Mouse (Mus musculus) naive thymus-derived CD4-positive, alpha-beta T cell, adult 2 months (primary cell): ENCODE results near the gene Plxna4.

ENCODE experiments used
- DNase-seq: peaks from one replicate; pipeline ENCODE4 v3.0.0-alpha.2; 2011; ENCODE audit warnings: low read depth

Plxna4 gene

DNA sequence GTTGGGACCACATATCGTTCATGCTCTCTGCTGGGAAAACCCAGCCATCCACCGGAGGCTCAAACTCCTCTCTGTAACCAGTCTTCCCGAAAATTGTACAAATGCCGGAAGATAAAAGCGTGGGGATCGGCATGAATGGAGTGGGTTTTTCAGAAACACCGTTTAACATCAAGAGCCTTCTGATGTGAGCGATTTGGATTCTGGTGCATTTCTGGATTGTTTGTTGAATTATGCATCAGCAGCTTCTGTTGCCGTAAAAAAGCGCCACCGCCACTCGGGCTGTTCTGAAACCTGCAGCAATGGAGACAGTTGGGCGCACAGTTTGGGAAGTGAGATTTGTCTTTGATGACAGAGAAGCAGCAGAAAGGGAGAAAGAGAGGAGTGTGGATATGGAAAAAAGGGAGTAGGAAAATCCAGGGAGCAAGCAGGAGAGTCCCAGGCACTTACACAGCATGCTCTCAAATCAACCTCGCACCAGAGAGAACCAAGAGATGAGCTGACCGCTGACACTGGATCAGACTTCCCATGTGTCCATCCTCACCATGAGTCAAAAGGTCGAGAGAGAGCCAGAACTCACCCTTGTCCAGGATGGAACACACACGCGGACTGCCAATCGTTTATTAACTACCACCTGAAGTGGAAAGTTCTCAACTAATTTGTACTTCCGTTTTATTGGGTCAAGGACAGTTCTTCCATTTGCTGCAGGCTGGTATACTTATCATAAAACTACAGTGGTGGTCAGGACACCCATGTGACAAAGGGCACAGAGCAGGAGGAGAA is 181.5 kb downstream of the Plxna4 start:
- no peak for DNase-seq

DNA sequence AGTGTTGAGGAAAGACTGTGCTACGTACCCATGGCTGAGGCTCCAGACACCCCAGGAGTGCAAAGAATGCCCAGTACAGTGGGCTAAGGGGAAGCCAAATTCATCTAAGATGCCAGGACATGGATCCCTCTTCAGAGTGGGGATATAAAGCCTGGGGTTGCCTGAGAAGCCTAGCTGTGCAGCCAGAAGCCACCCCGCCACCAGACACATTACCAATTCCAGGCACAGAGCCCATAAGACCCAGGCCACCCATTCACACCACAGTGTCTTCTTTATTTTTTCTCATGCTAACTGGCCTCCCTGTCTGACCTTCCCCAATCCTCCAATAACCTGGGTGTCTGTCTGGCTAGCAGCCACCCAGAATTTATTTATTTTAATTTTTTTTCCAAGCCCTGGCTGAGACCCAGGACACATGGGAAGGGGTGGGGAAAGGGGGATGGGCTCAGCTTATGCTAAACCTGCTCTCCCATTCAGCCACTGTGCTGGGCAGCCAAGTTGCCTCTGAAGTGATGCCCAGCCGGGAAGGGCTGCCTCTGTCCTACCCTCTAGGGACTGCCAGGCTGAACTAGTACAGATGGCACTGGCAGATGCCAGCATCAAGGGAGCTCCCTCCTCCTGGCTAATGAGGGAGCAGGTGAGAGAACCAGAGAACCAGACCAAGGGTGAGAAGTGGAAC is 185.3 kb downstream of the Plxna4 start:
- DNase-seq = no peak

DNA sequence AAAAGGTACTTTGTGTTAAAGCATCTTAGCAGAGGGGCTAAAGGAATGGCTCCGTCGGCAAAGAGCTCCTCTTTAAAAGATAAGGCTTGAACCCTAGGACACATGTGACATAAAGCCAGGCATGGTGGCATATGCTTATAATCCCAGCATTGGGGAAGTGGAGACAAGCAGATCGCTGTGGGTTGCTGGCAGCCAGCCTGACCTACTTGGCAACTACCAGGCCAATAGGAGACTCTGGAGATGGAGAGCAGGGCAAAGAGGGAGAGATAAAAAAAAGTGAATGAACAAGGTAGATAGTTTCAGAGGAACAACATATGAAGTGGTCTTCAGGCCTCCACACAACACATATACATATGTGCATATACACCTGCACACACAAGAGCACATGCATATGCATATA is 189.7 kb downstream of the Plxna4 start:
- no peak for DNase-seq

- no peak for DNase-seq
Measured at GRCm38 (mm10) chr6:32397133-32397730, 190.8 kb downstream of the Plxna4 start.

- no peak for DNase-seq
Measured at GRCm38 (mm10) chr6:32395415-32395814, 192.6 kb downstream of the Plxna4 start.

DNA sequence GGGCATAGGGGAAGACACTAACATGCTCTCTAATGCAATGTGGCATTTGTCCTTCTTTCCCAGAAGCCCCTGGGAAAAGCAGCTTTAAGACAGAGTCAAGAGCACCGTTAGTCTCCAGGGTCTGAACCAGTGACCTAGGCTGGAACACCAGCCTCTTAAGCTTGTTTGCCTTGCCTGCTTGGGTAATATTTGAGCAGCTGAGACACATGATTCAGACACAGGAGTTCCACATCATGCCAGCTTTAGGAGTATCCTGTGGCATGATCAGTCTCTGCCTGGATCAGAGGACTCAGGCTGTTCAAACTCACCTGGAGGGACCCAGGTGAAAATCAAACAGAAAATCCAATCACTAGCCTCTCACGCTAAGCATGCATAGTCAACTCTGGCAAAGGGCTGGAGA is 195.7 kb downstream of the Plxna4 start:
- DNase-seq = no peak

- DNase-seq = no peak
Measured at GRCm38 (mm10) chr6:32388276-32388675, 199.7 kb downstream of the Plxna4 start.

GRCm38 (mm10) chr6:32386915-32387314 is 201.1 kb downstream of the Plxna4 start:
- DNase-seq = no peak

DNA sequence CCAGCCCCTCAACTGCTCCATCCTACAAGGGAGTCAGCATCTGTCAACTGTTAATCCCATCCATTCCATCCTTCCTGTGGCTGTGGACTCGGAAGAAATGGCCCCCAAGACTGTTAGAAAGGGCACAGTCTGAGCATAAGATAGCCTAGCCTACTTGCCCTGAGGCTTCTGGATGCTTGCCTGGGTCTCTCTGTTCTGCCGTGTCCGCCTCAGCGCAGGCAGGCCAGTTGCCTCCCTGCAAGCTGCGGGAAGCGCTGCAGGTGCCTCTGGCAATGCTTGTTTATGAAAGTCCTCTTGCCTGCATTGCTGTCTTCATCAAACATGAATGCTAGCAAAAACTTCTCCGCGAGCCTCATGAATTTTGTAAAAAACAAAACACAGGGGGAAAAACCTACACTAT is 203.1 kb downstream of the Plxna4 start:
- no peak for DNase-seq

DNA sequence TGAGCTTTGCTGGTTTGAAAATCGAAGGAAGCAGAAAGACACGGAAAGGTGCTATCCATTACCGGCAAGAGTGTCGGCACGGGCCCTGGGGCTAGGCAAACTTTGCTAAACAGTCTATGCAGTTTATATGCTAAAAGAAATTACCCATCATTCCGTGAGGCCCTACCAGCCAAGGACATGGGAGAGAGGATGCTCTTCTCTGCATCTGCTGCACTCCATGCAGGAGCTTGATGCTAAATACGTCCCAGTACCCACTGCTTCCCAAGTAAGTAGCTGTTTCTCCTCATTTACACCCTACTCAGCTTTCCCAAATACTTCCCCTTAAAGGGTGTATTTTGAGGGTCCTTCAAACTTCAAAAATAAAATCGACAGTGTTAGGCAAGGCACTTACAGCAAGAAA is 203.6 kb downstream of the Plxna4 start:
- no peak for DNase-seq

DNA sequence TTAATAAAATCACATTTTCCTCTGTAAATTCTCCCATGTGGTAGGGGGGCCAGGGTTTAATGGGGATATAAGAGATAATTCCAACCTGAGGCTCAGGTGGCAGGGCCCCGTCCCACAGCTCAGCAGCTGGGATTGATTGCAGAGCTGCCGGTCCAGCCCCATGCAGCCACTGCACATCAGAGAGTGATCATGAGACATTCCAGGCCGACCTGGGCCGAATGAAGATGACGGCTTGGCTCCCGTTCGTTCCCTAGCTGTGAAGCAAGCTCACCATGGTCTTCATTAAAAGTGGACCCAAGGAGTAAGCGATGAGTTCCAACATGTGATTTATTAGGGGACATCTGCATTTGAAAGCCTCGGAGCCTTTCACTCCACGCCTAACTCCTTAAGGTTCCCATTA is 206.5 kb downstream of the Plxna4 start:
- no peak for DNase-seq

- no peak for DNase-seq
Measured at GRCm38 (mm10) chr6:32377181-32377580, 210.8 kb downstream of the Plxna4 start.

DNA sequence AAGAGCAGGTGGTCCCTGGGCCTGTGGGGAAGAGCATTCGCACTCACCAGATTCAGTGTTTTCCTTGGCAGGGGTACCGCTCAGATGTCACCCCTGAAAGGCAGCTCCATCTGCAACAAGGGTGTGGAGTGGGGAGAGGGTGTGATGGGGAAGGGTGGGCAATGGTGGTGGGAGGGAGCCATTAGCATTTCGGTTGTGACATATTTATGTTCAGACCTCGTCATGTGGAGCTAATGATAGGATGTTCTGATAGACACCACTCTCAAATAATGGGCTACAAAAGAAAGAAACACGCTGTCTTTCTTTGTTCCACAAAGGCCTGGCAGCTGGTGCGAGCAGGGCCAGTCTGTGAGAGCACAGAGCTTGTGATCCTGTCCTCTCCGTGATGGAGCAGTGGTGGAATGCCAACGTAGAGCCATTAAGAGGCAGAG is 214.0 kb downstream of the Plxna4 start:
- no peak for DNase-seq

DNA sequence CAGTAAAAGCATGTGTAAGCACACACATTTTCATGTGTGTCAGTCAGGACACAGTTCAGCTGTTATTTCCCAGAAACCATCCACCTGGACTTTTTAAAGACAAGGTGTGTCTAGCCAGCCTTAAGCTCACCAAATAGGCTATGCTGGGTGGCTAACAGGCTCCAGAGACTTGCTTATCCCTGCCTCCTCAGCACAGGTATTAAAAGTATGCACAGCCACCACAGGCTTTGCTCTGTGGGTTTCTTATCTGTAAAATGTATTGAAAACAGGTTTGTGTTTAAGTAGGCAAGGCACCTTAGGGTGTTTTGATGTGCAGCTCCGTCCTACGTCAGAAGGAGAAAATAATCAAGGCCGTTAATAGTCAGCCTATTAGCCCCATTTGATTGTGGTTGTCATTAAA is 218.9 kb downstream of the Plxna4 start:
- DNase-seq = no peak

- no peak for DNase-seq
Measured at GRCm38 (mm10) chr6:32368408-32368807, 219.6 kb downstream of the Plxna4 start.

GRCm38 (mm10) chr6:32364933-32365332 is 223.1 kb downstream of the Plxna4 start:
- no peak for DNase-seq

DNA sequence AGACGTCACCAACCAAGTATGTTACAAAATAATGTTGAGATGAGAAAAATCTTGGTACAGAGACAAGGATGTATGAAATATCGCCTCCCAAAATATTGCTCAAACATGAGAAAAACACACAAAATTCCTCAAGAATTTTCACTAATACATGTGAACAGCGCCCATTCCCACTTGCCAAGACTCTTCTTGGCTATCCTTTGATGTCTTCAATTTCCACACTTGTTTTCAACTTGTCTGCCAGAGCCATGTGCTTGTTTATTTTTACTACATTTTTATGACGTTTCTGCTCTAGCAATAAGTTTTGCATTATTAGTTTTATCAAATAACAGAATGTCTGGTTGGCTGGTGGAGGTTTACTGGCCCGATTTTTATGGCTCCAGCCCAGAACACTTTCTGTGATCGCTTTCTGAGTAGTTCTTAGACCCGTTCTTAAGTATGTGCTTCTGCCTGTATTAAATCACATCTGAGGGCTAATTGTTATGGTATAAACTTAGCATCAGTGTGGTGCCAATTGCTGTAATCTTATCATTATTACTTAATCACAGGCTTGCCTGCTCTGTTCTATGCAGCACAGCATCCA is 224.4 kb downstream of the Plxna4 start:
- DNase-seq = no peak

GRCm38 (mm10) chr6:32362421-32362820 is 225.6 kb downstream of the Plxna4 start:
- DNase-seq = no peak

DNA sequence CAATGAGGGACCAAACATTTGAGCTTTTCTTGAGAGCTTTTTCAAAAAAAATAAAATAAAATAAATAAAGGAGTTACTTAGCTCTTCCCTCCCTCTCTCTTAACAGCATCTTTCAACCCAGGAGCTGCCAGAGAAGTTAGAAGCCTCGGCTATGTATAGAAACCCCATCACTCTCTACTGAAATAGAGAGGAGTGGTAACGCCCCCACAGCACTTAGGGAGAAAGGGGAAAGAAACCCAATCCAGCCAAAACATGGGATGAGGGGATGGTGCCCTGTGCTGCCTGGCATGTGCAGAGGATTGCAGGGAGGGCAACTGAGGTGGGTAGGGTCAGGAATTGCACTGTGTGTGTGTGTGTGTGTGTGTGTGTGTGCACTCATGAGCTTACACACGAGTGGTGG is 228.3 kb downstream of the Plxna4 start:
- no peak for DNase-seq

DNA sequence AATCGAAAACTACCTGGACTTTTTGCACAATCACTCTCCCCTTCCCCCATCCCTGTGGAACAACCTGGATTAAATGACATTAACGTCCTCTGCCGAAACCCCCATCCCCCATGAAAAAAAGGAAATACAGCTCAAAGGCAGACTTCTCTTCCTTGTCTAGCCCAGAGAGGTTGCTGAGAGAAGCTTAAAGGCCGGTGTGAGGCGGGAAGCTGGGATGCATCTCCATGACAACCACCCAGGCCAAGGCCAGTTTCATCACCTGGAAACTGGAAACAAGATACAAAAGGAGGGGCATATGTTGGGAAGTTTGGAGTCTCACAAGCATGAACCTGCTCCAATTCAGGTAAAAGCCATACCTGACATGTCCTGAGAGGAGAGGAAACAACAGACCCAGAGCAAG is 230.5 kb downstream of the Plxna4 start:
- DNase-seq = no peak

DNA sequence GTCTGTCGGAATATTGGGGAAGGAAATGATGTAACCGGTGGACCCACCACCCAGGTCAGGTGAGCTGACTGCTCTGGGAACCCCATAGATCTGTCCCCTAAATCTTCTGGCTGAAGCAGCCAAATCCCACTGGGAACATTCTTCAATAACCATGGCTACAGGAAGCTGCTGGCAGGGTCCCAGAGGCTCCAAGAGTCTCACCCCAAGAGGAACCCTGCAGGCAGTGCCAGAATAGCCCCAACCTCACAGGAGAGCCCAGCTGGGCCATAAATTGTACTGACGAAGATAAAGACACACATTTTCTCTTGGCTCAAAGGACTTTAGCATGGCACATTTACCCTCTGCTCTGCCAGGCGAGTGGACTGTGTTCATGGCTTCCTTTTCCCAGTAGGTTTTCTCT is 232.4 kb downstream of the Plxna4 start:
- no peak for DNase-seq

DNA sequence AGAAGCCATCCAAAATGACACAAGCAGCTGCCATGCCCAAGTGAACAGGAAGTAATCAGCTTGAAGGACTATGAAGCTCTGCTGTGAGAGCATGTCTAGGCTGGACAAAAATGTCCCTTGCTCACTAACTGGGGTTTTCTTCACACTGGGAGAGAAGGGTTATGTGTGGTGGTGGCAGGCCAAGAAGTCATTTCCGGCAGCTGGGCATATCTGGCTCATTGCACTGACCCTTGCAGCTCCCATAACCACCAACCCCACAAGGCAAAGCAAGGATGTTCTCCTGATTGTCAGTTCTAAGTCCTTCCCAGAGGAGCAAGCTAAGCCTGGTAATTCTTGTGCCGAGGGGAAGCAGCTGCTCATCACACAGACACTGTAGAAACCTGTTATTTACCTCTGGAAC is 239.0 kb downstream of the Plxna4 start:
- DNase-seq = no peak

DNA sequence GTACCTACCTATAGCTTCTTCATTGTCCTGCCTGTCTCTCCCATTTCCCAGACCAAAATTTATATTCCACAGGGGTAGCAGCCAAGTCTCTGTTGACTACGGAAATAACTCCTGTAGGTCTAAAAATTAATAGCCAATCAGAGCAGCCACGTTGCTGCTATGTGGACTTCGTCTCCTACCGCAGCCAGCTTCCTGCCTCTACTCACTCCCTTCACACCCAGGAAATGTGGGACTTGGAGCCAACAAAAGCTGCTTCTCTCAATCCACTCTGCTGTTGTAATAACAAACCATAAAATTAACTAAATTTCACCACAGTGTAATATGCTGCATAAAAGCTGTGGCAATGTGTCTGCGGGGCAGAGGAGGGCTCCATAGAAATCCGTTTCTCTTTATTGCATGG is 239.9 kb downstream of the Plxna4 start:
- DNase-seq = no peak
